Mouse (Mus musculus): ENCODE data around the gene Eif6.
"Not testable (repeated sequence)": the region's sequence is repeated elsewhere in the genome, so short reads cannot be mapped to it uniquely, and the experiment has no call there.

Gene Eif6

GRCm38 (mm10) chr2:155826630-155827424, at the start of gene Eif6:
TSS of gene Eif6 (minus strand) at chr2:155826925.
- peak; percentile 97 for DNase-seq

- no peak for DNase-seq
Measured at GRCm38 (mm10) chr2:155873636-155874035, 46.9 kb upstream of the Eif6 start.

- no peak for DNase-seq
Measured at GRCm38 (mm10) chr2:155872930-155873507, 46.3 kb upstream of the Eif6 start.

GRCm38 (mm10) chr2:155872486-155872885, 45.8 kb upstream of the Eif6 start:
- DNase-seq, result no peak

DNA sequence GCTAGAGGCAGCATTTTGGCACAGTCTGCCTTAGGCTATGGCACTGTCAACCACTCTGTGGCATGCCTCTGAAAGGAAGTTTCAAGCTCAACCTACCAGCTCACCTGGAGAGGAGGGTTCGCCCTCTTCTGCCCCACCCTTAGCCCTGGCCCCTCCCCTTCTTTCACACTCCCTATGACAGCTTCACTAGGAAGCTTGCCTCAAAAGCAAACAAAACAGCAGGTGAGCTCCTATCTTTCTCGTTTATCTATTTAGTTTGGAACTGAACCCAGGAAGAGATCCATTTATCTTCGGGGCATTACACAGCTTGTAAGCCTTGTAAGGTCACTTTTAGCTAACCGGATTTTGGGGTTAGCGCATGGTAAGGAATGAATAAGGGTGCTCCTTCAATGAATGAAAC, 43.0 kb upstream of the Eif6 start:
- DNase-seq, result no peak

DNA sequence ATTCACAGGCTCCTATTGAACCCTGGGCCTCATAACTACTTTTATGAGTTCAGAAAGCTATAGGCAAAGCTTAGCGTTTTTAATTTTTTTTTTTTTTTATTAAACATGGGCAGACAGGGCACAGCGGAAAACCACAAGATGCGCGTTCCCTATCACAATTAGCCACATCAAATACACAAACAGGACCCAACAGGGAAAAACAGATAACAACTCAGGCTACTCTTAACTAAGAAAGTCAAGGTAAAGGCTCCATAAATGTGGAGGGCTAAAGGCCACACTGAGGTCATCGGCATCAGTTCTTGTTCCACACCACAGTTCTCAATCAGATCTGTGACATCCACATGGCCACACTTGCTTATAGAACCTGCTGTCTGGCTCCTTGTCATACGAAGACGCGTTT, 41.6 kb upstream of the Eif6 start:
- no peak for DNase-seq

DNA sequence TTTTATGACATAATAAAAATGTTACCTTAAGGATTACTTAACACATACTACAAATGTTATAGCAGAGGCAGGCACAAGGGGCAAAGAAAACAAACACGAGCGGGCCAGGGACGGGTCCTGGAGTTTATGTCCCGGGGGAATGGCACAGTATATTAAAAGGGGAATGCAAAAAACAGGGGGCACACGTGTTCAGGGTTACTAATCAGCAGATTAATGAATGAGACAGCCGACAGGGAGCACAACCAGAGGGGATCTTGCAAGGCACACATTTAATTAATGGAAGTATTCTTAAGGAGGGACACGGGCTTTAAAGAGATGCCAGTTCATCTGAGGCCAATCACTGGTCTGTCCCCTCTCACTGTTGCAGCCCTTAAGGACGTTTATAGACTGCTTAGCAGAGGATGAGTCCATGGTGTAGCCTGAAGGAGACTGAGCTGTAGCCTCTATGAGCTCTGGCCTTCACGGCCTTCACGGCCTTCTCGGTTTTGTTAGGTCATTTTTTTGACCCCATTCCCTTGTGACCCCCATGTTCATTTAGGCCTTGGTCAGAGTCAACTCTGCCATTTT, 36.7 kb upstream of the Eif6 start:
- DNase-seq, result peak; percentile 47

DNA sequence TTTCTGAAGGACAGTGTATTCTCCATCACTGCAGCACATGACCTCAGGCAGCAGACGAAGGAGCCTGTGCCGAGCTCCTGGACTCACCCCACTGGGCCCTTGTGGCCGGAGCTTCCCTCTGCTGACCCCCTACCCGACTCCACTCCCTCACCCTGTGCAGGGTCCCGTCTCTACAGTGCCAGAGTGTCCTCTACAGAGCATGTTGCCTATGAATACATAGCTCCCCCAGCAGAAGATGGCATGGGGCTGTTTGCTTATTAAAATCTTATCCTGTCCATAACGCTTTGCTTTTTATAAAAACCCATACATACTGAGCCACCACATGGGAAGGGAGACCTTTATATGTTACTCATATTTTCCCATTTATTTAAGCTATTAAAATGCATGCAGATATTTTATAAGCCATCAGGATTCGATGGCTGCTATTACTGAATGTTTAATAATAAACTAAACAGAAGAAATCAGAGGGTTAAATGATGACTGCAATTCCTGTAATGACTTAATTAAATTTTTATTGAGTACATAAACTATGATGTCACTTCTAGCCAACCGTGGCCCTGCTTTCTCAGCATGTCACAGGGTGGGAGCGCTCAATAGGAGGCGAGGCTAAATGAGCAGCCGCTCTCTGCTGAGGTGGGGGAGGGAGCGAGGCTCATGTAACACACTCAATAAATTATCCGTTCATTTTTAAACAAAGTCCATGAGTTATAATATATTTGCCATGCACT, 36.0 kb upstream of the Eif6 start:
- DNase-seq, result peak; percentile 61

- no peak for DNase-seq
Measured at GRCm38 (mm10) chr2:155861581-155861980, 34.9 kb upstream of the Eif6 start.

GRCm38 (mm10) chr2:155860102-155860501, 33.4 kb upstream of the Eif6 start:
- DNase-seq, result no peak

- no peak for DNase-seq
Measured at GRCm38 (mm10) chr2:155852536-155852935, 25.8 kb upstream of the Eif6 start.

GRCm38 (mm10) chr2:155850120-155850519, 23.4 kb upstream of the Eif6 start:
- no peak for DNase-seq

DNA sequence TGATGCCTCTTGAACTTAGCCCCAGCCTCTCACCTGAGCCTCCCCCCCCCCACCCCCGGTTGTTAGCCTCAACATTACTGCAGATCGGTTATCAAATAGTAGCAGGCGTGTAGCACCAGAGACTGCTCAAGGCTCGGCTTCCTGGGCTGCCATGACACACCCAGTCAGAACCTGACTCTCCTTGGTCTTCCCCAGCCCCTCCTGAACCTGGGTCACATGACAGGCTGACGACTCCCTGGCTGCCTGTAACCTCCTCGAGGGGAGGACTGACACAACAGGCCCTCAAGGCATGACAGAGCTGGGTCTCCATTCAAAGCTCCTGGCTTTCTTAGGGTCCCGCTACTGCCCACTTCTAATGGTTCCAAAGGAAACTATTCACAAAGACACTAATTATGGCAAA, 22.7 kb upstream of the Eif6 start:
- no peak for DNase-seq

GRCm38 (mm10) chr2:155848291-155848690, 21.6 kb upstream of the Eif6 start:
- DNase-seq, result peak; percentile 83

DNA sequence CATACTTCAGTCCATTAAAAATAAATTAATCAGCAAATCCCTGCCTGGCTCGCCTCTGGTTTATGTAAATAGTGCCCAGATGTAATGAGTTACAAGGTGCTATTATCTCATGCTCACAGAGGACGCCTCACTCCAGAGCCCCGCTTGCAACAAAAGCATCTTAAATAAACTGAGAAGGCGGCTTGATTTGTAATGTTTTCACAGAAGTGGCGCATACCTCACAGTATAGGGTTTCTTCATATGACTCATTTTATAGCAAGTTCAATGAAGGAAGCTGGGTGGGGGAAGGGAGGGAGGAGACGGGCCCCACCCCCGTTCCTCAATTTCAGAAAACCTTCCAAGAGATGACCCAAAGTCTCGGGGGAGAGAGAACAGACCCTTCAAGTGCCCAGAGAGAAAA, 20.2 kb upstream of the Eif6 start:
- no peak for DNase-seq

DNA sequence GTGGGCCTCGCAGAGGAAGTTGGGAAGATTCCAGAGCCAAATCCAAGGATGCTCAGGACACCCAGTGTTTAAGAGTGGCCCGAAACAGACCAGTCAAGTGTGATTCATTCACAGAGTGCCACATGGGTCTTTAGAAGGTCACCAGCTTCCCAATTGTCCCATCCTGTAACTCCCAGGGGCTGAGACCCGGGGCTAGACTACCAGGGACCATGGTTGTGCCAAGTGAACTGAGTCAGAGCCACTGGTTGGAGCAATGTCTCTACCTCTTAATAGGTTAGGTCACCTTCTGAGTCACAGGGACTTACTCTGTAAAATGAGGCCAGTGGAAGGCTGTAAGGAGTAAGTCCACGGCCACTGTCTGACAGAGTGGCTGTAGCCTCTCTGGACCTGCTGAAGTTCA, 12.2 kb upstream of the Eif6 start:
- DNase-seq, result no peak

DNA sequence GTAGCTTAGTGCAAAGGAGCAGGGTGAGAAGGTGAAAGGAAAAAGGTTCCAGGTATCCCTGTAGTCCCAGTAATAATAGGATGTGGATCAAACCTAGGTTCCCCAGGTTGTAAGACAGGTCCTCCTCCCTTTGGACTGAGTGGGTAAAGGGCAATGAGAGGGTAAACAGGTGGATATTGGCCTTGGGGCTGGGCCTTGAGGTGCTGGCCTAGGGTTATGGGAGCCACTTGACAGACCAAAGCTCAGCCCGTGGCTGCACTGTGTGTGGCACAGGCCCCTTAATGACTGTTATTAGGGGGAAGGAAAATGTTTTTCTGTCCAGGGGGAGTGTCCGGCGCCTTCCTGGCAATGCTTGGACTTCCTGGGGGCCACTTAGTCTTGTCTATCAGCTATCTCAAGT, 11.2 kb upstream of the Eif6 start:
- no peak for DNase-seq

DNA sequence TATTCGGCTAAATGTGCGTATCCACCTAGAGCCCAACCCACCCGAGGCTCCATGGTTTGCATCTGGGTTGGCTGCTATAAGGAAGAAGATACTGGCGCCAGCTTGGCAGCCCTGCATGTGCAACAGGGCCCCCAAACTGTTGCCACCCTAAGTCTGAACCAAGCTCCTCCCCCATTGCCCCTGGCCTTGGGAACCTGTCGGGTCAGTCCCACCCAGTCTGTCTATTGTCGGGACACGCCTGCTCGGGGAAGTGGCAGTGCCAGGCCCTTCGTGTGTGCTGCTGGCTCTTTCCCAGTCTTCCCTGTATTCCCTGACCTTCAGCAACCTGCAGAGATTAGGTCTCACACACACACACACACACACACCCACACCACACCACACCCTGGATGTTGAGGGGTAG, 8.0 kb upstream of the Eif6 start, which contains the start of gene Fam83c:
TSS of gene Fam83c (minus strand) at position 123 of the 400 bp plus-strand sequence.
- DNase-seq, result no peak

DNA sequence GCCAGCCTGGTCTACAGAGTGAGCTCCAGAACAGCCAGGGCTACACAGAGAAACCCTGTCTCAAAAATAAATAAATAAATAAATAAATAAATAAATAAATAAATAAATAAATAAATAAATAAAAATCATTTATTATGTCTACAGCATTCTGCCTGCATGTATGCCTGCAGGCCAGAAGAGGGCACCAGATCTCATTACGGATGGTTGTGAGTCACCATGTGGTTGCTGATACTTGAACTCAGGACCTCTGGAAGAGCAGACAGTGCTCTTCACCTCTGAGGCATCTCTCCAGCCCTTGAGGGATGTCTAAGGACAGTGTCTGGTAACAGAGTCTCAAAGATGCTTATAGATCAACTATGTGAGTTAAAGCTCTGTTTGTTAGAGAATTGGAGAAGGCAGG, 5.4 kb upstream of the Eif6 start:
- not testable (repeated sequence) for DNase-seq

- no peak for DNase-seq
Measured at GRCm38 (mm10) chr2:155831302-155831701, 4.6 kb upstream of the Eif6 start.

- DNase-seq, result no peak
Measured at GRCm38 (mm10) chr2:155830841-155831240, 4.1 kb upstream of the Eif6 start.

GRCm38 (mm10) chr2:155825904-155826629, 658 bp downstream of the Eif6 start:
- DNase-seq, result peak; percentile 27

- no peak for DNase-seq
Measured at GRCm38 (mm10) chr2:155823722-155824121, 3.0 kb downstream of the Eif6 start.
